Mouse (Mus musculus) embryonic facial prominence, embryonic 13.5 days (tissue): ENCODE results near the gene Gm10283. TPM values are rescaled to one million over a fixed set of nuclear protein-coding genes. Genes with fewer than 3 reads are reported as not detected.

Source experiments
- ATAC-seq: fragments of 200-750 bp; cut with Nextera tagmentation; 2 replicates; pipeline ENCODE4 v1.8.0; 2017; ENCODE audit warnings: low read depth; ENCODE audit not compliant: insufficient number of reproducible peaks, insufficient read depth, low FRiP score, low TSS enrichment
- H3K27ac ChIP-seq: fragments of 300-500 bp; sonication (generic); 2 replicates; pipeline ENCODE4 v1.5.1; 2015; ENCODE audit warnings: moderate library complexity, mild to moderate bottlenecking, inconsistent platforms
- H3K27me3 ChIP-seq: fragments of 300-500 bp; sonication (generic); 2 replicates; pipeline ENCODE4 v1.6.1; 2015; ENCODE audit warnings: mild to moderate bottlenecking, inconsistent platforms
- H3K36me3 ChIP-seq: fragments of 300-500 bp; sonication (generic); 2 replicates; pipeline ENCODE4 v1.6.1; 2015; ENCODE audit warnings: mild to moderate bottlenecking, inconsistent platforms
- H3K4me1 ChIP-seq: fragments of 300-500 bp; sonication (generic); 2 replicates; pipeline ENCODE4 v1.6.1; 2015; ENCODE audit warnings: inconsistent platforms
- H3K4me2 ChIP-seq: fragments of 300-500 bp; sonication (generic); 2 replicates; pipeline ENCODE4 v1.6.1; 2015; ENCODE audit warnings: moderate library complexity, mild to moderate bottlenecking, inconsistent platforms
- H3K4me3 ChIP-seq: fragments of 300-500 bp; sonication (generic); 2 replicates; pipeline ENCODE4 v1.5.1; 2015; ENCODE audit warnings: mild to moderate bottlenecking, inconsistent platforms
- H3K9ac ChIP-seq: fragments of 300-500 bp; sonication (generic); 2 replicates; pipeline ENCODE4 v1.6.1; 2015; ENCODE audit warnings: mild to moderate bottlenecking, inconsistent platforms
- H3K9me3 ChIP-seq: fragments of 300-500 bp; sonication (generic); 2 replicates; pipeline ENCODE4 v1.6.1; 2016; ENCODE audit warnings: inconsistent platforms
- WGBS: fragments of 180-500 bp; shearing (Covaris S2); methylation state at CpG from one replicate; pipeline ENCODE4 v1.1.7; 2015; ENCODE audit warnings: mixed read lengths; 5-methylcytosine and 5-hydroxymethylcytosine counted together
- polyA plus RNA-seq: library from polyadenylated mRNA; unstranded; fragments of >200 nt; fragmentation: Nextera tagmentation; extraction: Ambion mirVana; gene quantifications from 2 replicates; pipeline ENCODE4 v1.2.1, GENCODE M21; 2015

The Gm10283 gene
- polyA plus RNA-seq, 1 experiment from 2014 or later: not detected

GRCm38 (mm10) chr8:60438557-60438956 is 64.4 kb downstream of the Gm10283 start:
- Histone ChIP-seq H3K4me1 (no peaks in the 10 kb centered on the region), H3K27me3 (no peaks in the 10 kb centered on the region), H3K27ac (no peak overlapping the region), H3K4me2 (no peak overlapping the region), H3K36me3 (no peaks in the 10 kb centered on the region), H3K9me3 (no peaks in the 10 kb centered on the region), H3K9ac (no peak overlapping the region), H3K4me3 (no peak overlapping the region)
- ATAC-seq: no peak
- WGBS: 34% methylated on average over 3 of the region's 3 CpGs

- ATAC-seq: no peak
- H3K4me1 ChIP-seq: no peaks in the 10 kb centered on the region
- 85% methylated on average over 3 of the region's 3 CpGs for WGBS
- H3K9me3 ChIP-seq: no peaks in the 10 kb centered on the region
- no peaks in the 10 kb centered on the region for H3K27me3 ChIP-seq
- H3K27ac ChIP-seq: no peak overlapping the region
- H3K4me3 ChIP-seq: no peak overlapping the region
- H3K36me3 ChIP-seq: no peaks in the 10 kb centered on the region
- no peak overlapping the region for H3K4me2 ChIP-seq
- no peak overlapping the region for H3K9ac ChIP-seq
Measured at GRCm38 (mm10) chr8:60436872-60437271, 66.1 kb downstream of the Gm10283 start.

DNA sequence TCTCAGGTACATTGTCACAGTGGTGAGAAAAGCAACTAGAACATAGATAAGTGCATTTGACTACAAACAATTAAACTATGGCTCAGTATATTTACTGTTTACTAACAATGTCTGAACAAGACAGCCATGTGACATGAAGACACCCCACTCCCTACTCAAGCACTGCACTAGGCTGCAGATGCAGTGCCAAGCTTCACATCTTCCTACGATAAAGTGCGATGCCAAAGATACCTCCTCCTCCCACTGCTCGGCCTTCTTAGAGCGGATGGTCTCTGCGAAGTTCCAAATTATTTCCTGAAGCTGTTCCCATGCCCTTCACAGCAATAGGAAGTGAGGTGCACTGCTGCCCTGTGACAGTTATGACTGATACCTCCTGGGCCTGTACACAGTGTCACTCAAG is 70.3 kb downstream of the Gm10283 start:
- Histone ChIP-seq H3K4me1 (no peaks in the 10 kb centered on the region), H3K4me3 (no peak overlapping the region), H3K9ac (no peak overlapping the region), H3K27ac (no peak overlapping the region), H3K27me3 (no peaks in the 10 kb centered on the region), H3K36me3 (no peaks in the 10 kb centered on the region), H3K9me3 (no peaks in the 10 kb centered on the region), H3K4me2 (no peak overlapping the region)
- WGBS: 93% methylated on average over 5 of the region's 5 CpGs
- ATAC-seq: no peak

DNA sequence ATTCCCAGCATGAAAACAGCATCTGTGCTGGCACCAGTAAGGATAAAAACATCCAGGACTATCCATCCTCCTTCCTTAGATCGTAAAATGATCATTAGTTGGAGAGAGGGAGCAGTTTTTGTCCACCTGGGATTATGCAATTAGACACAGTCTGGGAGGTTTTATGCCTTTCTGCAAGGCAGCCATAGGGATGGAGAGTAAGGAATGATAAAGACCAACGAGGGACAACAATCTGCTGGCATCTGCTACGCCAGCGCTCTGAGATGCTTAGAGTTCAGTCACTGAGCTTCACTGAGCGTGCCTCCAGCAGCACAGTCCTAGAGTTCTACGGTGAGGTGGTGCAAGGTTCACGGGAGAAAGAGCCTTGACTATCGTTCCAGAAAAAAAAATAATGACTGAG is 96.6 kb downstream of the Gm10283 start:
- H3K4me3 ChIP-seq: no peak overlapping the region
- H3K36me3 ChIP-seq: no peaks in the 10 kb centered on the region
- H3K4me2 ChIP-seq: no peak overlapping the region
- 76% methylated on average over 8 of the region's 8 CpGs for WGBS
- H3K4me1 ChIP-seq: 0 out of 2 replicates have a peak, but pooled peaks cover 4% of the 10 kb centered on the region
- no peaks in the 10 kb centered on the region for H3K9me3 ChIP-seq
- H3K27me3 ChIP-seq: no peaks in the 10 kb centered on the region
- H3K9ac ChIP-seq: no peak overlapping the region
- no peak overlapping the region for H3K27ac ChIP-seq
- ATAC-seq: no peak

DNA sequence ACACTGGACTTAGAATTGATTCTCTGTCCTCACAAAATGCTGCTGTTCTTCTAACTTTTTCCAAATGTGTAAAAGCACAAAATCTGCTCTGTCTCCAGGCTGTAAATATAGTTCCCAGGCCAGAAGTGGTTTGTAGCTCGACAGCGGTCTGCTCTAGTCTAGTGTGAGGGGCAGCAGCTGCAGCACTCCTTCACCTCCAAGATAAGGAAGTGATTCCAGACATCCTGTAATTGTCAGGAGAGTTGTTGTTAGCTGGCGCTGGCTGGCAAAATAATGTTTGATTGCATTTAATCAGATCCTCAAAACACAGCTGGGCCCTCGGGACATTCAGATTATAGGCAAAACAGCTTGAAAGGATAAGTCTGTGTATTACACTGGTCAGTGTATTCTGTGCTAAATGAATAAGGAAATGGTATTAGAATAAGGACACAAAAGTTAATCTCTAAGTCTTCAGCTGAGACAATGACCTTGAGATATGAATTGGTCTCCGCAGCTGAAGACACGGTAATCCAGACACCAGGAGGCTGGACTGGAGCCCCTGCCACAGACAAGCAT is 97.9 kb downstream of the Gm10283 start:
- Histone ChIP-seq H3K36me3 (no peaks in the 10 kb centered on the region), H3K27ac (no peak overlapping the region), H3K9ac (no peak overlapping the region), H3K4me2 (no peak overlapping the region), H3K4me1 (0 out of 2 replicates have a peak, but pooled peaks cover 4% of the 10 kb centered on the region), H3K4me3 (no peak overlapping the region), H3K9me3 (no peaks in the 10 kb centered on the region), H3K27me3 (no peaks in the 10 kb centered on the region)
- 44% methylated on average over 6 of the region's 6 CpGs for WGBS
- ATAC-seq: no peak

- no peaks in the 10 kb centered on the region for H3K36me3 ChIP-seq
- no peaks in the 10 kb centered on the region for H3K4me1 ChIP-seq
- no peak overlapping the region for H3K4me3 ChIP-seq
- WGBS: 76% methylated on average over 4 of the region's 4 CpGs
- no peaks in the 10 kb centered on the region for H3K9me3 ChIP-seq
- H3K27ac ChIP-seq: no peak overlapping the region
- H3K9ac ChIP-seq: no peak overlapping the region
- ATAC-seq: no peak
- no peak overlapping the region for H3K4me2 ChIP-seq
- no peaks in the 10 kb centered on the region for H3K27me3 ChIP-seq
Measured at GRCm38 (mm10) chr8:60393675-60394074, 109.3 kb downstream of the Gm10283 start.

DNA sequence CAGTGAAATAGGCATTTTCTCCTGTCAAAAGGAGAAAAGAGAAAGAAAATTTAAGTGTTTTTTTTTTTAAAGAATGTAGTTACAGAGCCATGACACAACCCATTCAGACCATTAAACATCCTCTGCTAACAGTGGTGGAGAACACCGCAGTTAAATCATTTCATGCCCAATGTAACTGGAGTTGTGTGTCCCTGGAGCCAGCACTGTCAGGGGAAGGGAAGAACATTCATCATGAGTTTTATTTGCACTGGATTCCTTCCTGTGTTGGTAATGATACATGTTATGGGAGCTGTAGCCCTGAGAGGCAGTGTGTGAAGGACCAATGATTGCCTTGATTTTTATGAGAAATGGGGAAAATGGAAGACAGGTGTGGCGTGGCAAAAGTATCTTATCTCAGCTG is 116.4 kb downstream of the Gm10283 start:
- Histone ChIP-seq H3K4me2 (no peak overlapping the region), H3K36me3 (no peaks in the 10 kb centered on the region), H3K27me3 (no peaks in the 10 kb centered on the region), H3K9me3 (no peaks in the 10 kb centered on the region), H3K27ac (no peak overlapping the region), H3K9ac (no peak overlapping the region), H3K4me1 (no peaks in the 10 kb centered on the region), H3K4me3 (no peak overlapping the region)
- WGBS: 94% methylated on average over 2 of the region's 2 CpGs
- no peak for ATAC-seq

Other genes starting within 250 kb of the Gm10283 start
- 0.53 and 0.58 TPM in 2 replicates for gene Aadat, start 2.7 kb upstream of the Gm10283 start, polyA plus RNA-seq
- gene Mfap3l, start 129.6 kb upstream of the Gm10283 start, polyA plus RNA-seq: 1.3 and 1.9 TPM in 2 replicates